Mouse (Mus musculus) limb, embryonic 12.5 days (tissue): Measurements from ENCODE around the gene Sez6. TPM values are rescaled to one million over a fixed set of nuclear protein-coding genes. Genes with fewer than 3 reads are reported as not detected.
A peak's percentile ranks its signal among the peaks of the same experiment; 100 is the strongest.

Source experiments
- ATAC-seq: fragments of 200-750 bp; cut with Nextera tagmentation; 2 replicates; pipeline ENCODE4 v1.8.0; 2017; ENCODE audit warnings: low read depth, moderate TSS enrichment; ENCODE audit not compliant: insufficient number of reproducible peaks, insufficient read depth, low FRiP score, low TSS enrichment
- H3K27ac ChIP-seq: fragments of 300-500 bp; sonication (generic); 2 replicates; pipeline ENCODE4 v1.5.1; 2016; ENCODE audit warnings: mild to moderate bottlenecking, moderate library complexity
- H3K27me3 ChIP-seq: fragments of 300-500 bp; sonication (generic); 2 replicates; pipeline ENCODE4 v1.6.1; 2016; ENCODE audit warnings: mild to moderate bottlenecking, moderate library complexity
- H3K36me3 ChIP-seq: fragments of 300-500 bp; sonication (generic); 2 replicates; pipeline ENCODE4 v1.6.1; 2016; ENCODE audit warnings: mild to moderate bottlenecking, moderate library complexity
- H3K4me1 ChIP-seq: fragments of 300-500 bp; sonication (generic); replicated peaks from 2 replicates; pipeline ENCODE4 v1.6.1; 2016
- H3K4me2 ChIP-seq: fragments of 300-500 bp; sonication (generic); 2 replicates; pipeline ENCODE4 v1.6.1; 2016; ENCODE audit warnings: mild to moderate bottlenecking, moderate library complexity
- H3K4me3 ChIP-seq: fragments of 300-500 bp; sonication (generic); replicated peaks from 2 replicates; pipeline ENCODE4 v1.5.1; 2016; ENCODE audit warnings: mild to moderate bottlenecking
- H3K9ac ChIP-seq: fragments of 300-500 bp; sonication (generic); replicated peaks from 2 replicates; pipeline ENCODE4 v1.6.1; 2016; ENCODE audit warnings: mild to moderate bottlenecking, moderate library complexity
- H3K9me3 ChIP-seq: fragments of 300-500 bp; sonication (generic); 2 replicates; pipeline ENCODE4 v1.6.1; 2016; ENCODE audit warnings: mild to moderate bottlenecking, moderate library complexity
- WGBS: fragments of 180-500 bp; shearing (Covaris S2); methylation state at CpG from one replicate; pipeline ENCODE4 v1.1.7; 2016; 5-methylcytosine and 5-hydroxymethylcytosine counted together
- polyA plus RNA-seq: library from polyadenylated mRNA; unstranded; fragments of >200 nt; fragmentation: Nextera tagmentation; extraction: Ambion mirVana; gene quantifications from 2 replicates; pipeline ENCODE4 v1.2.1, GENCODE M21; 2016

The Sez6 gene
- polyA plus RNA-seq, 1 experiment from 2014 or later = not detected

DNA sequence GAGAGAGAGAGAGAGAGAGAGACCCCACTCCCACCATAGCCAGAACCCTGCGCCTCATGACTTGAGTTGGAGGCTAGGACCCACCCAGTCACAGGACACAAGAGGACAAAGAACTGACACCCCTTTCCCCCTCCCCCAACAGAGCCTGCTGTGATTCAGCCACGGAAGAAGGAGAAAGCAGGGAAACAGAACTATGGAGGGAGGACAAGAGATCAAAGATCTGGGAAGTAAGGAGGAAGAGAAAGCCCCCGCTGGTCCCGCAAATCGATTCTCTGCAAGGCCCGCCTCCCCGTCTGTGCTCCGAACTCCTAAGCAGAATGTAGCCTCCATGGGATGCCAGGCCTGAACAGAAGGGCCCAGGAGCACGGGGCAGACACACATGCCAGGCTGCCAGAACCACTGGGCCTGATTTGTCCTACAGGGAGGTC, 23.8 kb upstream of the Sez6 start:
- peaks cover 19% of the 10 kb centered on the region for H3K4me1 ChIP-seq
- H3K9me3 ChIP-seq = no peaks in the 10 kb centered on the region
- H3K27me3 ChIP-seq = peaks cover 54% of the 10 kb centered on the region
- no peak overlapping the region for H3K27ac ChIP-seq
- no peaks in the 10 kb centered on the region for H3K36me3 ChIP-seq
- no peak overlapping the region for H3K4me3 ChIP-seq
- peak overlapping the region; percentile 40; the same call in 1 of the 2 replicates for H3K9ac ChIP-seq
- peak overlapping the region; percentile 27 for H3K4me2 ChIP-seq
- 15% methylated on average over 9 of the region's 9 CpGs for WGBS
- ATAC-seq = no peak

DNA sequence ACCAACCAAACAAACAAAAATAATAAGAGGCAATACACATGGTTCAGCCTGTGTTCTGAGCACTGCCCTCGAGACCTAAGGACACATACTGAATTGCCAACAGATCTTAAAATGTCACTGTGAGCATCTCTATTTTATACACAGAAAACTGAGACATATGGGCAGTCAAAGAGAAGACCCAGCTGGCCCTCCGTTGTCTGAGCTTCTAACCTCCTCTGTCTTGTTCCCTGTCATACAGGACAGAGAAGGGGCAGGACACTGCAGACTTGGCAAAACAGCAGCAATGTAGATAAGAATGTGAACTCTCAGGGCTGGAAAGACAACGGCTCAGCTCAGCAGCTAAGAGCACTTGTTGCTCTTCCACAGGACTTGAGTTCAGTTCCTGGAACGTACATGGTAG, 22.1 kb upstream of the Sez6 start:
- H3K36me3 ChIP-seq = no peaks in the 10 kb centered on the region
- WGBS = 86% methylated on average over 4 of the region's 4 CpGs
- no peaks in the 10 kb centered on the region for H3K9me3 ChIP-seq
- H3K27me3 ChIP-seq = peaks cover 64% of the 10 kb centered on the region
- H3K4me3 ChIP-seq = no peak overlapping the region
- ATAC-seq = no peak
- H3K4me2 ChIP-seq = no peak overlapping the region
- H3K27ac ChIP-seq = no peak overlapping the region
- no peak overlapping the region for H3K9ac ChIP-seq
- peaks cover 13% of the 10 kb centered on the region for H3K4me1 ChIP-seq

DNA sequence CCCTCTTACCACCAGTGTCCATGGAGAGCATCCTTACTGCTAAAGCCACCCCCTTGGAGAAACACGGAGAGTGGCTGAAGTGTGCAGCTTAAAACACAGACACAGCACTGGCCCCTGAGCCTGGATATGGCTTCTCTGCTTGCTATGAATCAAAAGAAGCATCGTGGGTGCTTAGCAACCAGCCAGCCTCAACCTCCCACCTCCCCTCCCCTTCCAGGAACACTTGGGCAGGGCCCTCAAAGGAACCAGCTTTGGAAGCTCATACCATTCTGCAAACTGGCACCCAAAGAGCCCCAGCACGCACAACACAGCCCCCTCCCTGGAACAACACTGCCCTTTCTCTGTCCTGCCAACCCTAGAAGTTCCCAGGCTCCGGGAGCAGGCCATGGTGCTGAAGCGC, 21.2 kb upstream of the Sez6 start:
- Histone ChIP-seq H3K9ac (no peak overlapping the region), H3K36me3 (no peaks in the 10 kb centered on the region), H3K9me3 (no peaks in the 10 kb centered on the region), H3K4me3 (no peak overlapping the region), H3K4me1 (peaks cover 15% of the 10 kb centered on the region), H3K4me2 (no peak overlapping the region), H3K27ac (no peak overlapping the region), H3K27me3 (peaks cover 66% of the 10 kb centered on the region)
- 31% methylated on average over 5 of the region's 5 CpGs for WGBS
- no peak for ATAC-seq

DNA sequence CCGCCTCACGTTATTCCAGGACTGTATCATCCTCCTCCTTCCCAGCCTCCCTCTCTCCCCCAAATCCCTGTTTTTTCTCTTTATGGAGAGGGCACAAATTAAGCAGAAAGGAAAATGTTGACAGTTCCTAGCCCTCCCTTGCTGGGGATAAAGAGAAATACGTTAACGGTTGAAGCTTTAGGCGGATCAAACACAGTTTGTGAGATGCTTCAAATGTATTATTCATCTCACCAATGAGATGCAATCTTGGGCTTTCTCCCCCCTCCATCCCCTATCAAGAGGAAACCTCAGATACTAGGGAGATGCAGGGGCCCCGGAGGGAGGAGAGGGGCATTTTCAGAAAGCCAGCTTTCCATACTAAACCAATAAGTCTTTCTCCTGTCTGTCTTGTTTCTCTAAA, 20.8 kb upstream of the Sez6 start:
- WGBS = 27% methylated on average over 6 of the region's 6 CpGs
- Histone ChIP-seq H3K4me1 (peaks cover 19% of the 10 kb centered on the region), H3K27me3 (peaks cover 66% of the 10 kb centered on the region), H3K4me2 (no peak overlapping the region), H3K4me3 (no peak overlapping the region), H3K36me3 (no peaks in the 10 kb centered on the region), H3K27ac (no peak overlapping the region), H3K9ac (no peak overlapping the region), H3K9me3 (no peaks in the 10 kb centered on the region)
- no peak for ATAC-seq

DNA sequence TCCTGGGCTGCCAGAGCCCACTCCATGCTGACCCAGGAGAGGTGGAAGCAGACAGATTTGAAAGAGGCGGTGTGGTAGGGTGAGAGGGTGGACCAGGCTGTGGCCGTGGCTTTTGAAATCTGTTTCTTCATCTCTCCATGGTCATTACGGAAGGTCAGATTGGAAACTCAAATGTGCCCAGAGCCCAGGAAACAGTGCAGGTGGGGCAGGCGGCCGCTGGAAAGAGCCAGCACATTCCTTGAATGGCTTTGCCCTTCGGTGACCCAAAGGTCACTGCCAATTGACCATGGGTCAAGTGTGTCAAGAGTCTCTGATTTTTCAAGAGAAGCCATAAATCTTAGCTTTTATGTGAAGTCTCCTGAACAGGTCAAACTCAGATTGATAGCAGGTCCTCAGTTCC, 17.1 kb upstream of the Sez6 start:
- Histone ChIP-seq H3K9me3 (no peaks in the 10 kb centered on the region), H3K4me3 (no peak overlapping the region), H3K27me3 (peaks cover 59% of the 10 kb centered on the region), H3K9ac (no peak overlapping the region), H3K27ac (no peak overlapping the region), H3K4me1 (peaks cover 34% of the 10 kb centered on the region), H3K36me3 (no peaks in the 10 kb centered on the region), H3K4me2 (no peak overlapping the region)
- no peak for ATAC-seq
- WGBS = 34% methylated on average over 6 of the region's 6 CpGs

DNA sequence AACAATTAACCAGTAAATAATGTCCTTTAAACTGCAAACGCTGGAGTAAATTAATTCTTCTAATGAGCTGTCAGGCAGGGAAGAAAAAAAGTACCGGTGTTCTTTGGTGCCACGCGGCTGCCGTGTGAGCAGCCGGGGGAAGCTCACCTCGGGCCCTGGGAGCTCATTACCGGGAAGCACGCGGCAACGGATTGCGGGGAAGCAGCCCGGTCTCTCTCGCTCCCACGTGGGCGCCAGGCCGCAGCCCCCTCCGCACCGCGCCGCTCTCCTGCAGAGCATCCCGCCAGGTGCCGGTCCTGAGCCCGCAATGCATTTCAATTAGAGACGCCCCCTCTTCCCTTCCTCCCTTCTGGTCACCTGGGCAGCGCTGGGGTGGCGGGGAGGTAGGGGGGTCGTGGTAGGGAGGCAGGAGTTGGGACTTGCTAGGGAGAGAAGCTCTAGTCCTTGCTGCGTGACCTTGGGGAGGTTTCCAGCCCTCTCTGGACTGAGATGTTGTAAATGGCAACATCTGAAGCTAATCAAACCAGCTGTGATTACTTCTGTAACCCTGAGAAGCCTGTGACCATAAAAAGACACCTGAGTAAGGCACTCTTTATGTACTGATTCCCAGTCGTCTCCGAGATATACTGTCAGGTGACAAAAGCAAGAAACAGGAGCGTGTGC, 15.9 kb upstream of the Sez6 start:
- ATAC-seq = no peak
- no peak overlapping the region for H3K27ac ChIP-seq
- no peak overlapping the region; the same call in 1 of the 2 replicates for H3K9ac ChIP-seq
- peak overlapping the region; percentile 25 for H3K4me3 ChIP-seq
- peak overlapping the region; percentile 57 for H3K4me2 ChIP-seq
- H3K36me3 ChIP-seq = no peaks in the 10 kb centered on the region
- peaks cover 34% of the 10 kb centered on the region for H3K4me1 ChIP-seq
- WGBS = under 1% methylated on average over 32 of the region's 32 CpGs
- H3K9me3 ChIP-seq = no peaks in the 10 kb centered on the region
- H3K27me3 ChIP-seq = peaks cover 50% of the 10 kb centered on the region

DNA sequence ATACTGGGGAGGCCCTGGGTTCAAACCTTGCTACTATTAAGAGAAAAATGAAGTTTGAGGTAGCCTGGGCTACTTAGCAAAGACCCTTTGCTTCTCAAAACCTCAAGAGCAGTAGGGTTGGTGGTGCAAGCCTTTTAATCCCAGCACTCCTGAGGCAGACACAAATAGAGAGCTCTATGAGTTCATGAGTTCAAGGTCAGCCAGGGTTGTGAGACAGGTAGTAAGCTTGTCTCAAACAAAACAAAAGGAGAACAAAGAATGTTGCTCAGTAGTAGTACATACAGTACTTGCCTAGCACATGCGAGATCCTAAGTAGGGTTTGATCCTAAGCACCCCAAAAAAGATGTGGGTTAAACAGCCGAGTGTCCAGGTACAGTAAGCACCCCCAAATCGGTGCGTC, 13.9 kb upstream of the Sez6 start:
- Histone ChIP-seq H3K27me3 (peaks cover 50% of the 10 kb centered on the region), H3K4me1 (peaks cover 34% of the 10 kb centered on the region), H3K27ac (peak overlapping the region; percentile 72), H3K4me2 (peak overlapping the region; percentile 41), H3K9me3 (no peaks in the 10 kb centered on the region), H3K9ac (no peak overlapping the region), H3K4me3 (no peak overlapping the region), H3K36me3 (no peaks in the 10 kb centered on the region)
- 73% methylated on average over 4 of the region's 4 CpGs for WGBS
- no peak for ATAC-seq

DNA sequence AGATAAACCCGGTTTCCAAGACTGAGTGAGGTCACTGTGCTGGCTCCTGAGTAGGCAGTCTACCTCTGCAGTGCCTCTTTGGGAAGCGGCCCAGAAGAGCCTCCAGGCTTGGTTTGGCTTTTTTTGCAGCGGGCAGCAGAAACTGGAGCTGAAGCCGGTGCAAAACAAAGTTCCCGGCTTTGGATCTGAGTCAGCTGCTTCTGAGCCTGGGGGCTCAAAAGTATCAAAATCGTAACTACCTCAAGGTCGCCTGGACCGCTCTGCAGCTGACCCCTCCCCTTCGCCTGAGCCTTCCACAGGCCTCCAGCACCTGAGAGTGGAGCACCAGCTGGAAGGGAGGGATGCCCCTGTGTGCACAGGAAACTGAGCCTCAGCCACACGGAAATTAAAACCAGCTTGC, 13.4 kb upstream of the Sez6 start:
- Histone ChIP-seq H3K4me3 (0 out of 2 replicates have a peak overlapping the region, but pooled peaks have one; percentile 3), H3K9ac (no peak overlapping the region; the same call in 1 of the 2 replicates), H3K4me2 (peak overlapping the region; percentile 41), H3K27me3 (peaks cover 53% of the 10 kb centered on the region), H3K9me3 (no peaks in the 10 kb centered on the region), H3K4me1 (peaks cover 34% of the 10 kb centered on the region), H3K36me3 (no peaks in the 10 kb centered on the region), H3K27ac (peak overlapping the region; percentile 72)
- 8% methylated on average over 10 of the region's 10 CpGs for WGBS
- 0 out of 2 replicates have a peak, but pooled peaks have one; percentile 67 for ATAC-seq

DNA sequence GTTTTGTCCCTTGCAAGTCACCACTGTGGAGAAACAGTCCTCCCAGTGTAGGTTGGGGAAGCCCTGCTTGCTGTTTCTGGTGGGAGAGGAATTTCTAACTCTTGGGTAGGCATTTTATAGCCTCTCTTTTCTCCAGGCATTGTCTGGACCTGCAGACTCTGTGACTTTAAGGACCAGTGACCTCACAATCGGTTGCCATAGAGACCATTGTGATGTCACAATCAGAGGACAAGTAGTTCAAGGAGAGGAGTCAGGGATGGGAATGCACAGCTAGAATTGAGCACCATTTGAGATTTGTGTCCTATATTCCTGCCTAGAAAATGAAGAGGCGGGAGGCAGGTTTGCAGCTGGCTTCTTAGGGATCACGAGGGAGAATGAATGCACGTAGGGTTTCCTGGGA, 7.3 kb upstream of the Sez6 start:
- no peak overlapping the region for H3K4me3 ChIP-seq
- H3K9ac ChIP-seq = no peak overlapping the region
- H3K27ac ChIP-seq = no peak overlapping the region
- H3K4me1 ChIP-seq = peaks cover 19% of the 10 kb centered on the region
- no peak overlapping the region for H3K4me2 ChIP-seq
- H3K36me3 ChIP-seq = no peaks in the 10 kb centered on the region
- peaks cover 59% of the 10 kb centered on the region for H3K27me3 ChIP-seq
- H3K9me3 ChIP-seq = no peaks in the 10 kb centered on the region
- 83% methylated on average over 4 of the region's 4 CpGs for WGBS
- no peak for ATAC-seq

DNA sequence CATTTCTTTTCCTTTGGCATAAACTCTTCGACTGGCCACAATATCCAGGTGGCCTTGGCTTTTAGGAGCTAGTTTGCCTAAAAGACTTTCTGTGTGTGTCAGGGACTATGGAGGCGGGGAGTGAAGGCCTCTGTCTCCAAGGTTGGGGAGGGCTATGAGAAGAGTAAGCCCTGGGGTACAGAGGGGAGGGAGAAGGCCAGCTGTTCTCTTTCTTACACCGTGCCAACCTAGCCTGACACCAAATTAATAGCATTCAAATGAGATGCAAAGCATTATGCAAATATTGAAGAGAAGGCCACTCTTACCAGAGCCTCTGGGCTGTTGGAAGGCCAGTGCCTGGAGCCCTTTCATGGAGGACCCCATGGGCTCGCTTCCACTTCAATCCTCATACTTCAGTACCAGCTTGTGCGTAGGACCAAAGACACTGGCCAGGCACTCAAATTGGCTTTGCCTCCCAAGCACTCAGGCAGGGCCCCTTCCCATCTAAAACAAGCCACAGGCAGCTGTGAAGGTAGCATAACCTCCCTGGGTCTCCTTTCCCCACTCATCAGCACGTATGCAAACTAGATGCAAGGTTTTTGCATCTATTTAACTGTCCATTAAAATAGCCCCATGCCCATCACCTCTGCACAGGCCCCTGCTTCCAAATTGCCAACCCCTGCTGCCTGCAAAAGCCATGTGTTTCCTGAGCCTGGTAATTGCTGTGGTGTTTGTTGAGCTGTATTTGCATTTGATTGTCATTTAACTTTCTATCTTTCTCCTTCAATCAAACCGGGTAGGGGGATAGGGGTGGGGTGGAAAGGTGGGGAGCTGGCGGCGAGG, 4.6 kb upstream of the Sez6 start:
- peaks cover 78% of the 10 kb centered on the region for H3K27me3 ChIP-seq
- no peaks in the 10 kb centered on the region for H3K36me3 ChIP-seq
- H3K4me3 ChIP-seq = no peak overlapping the region
- no peak overlapping the region for H3K9ac ChIP-seq
- 20% methylated on average over 9 of the region's 9 CpGs for WGBS
- peaks cover 27% of the 10 kb centered on the region for H3K4me1 ChIP-seq
- ATAC-seq = no peak
- no peaks in the 10 kb centered on the region for H3K9me3 ChIP-seq
- H3K4me2 ChIP-seq = no peak overlapping the region
- no peak overlapping the region for H3K27ac ChIP-seq

DNA sequence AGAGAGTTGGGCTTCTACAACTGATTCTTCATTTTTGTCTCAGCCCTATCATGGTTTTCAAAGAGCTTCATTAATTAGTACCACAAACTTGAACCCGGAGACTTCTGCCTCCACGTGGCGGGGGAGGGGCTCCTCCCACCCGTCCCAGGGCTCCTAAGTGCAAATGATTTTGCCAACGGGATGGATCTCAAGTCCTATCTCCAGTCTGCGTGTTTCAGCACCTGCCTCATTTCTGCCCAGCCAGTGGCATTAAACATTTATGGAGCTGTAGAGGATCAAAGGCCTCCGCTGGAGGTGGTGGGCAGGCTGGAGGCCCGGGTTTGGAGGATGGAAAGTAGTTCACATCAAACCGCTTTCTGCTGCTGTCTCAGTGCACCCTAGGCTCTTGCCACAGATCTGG, 3.9 kb upstream of the Sez6 start:
- peaks cover 83% of the 10 kb centered on the region for H3K27me3 ChIP-seq
- H3K36me3 ChIP-seq = no peaks in the 10 kb centered on the region
- no peak overlapping the region for H3K27ac ChIP-seq
- H3K9ac ChIP-seq = no peak overlapping the region
- H3K4me3 ChIP-seq = no peak overlapping the region
- no peaks in the 10 kb centered on the region for H3K9me3 ChIP-seq
- peaks cover 33% of the 10 kb centered on the region for H3K4me1 ChIP-seq
- 3% methylated on average over 9 of the region's 9 CpGs for WGBS
- H3K4me2 ChIP-seq = no peak overlapping the region
- ATAC-seq = no peak
